Mouse (Mus musculus): ENCODE results near the gene Bcl2. TPM values are rescaled to one million over a fixed set of nuclear protein-coding genes. Genes with fewer than 3 reads are reported as not detected.
"Not testable (repeated sequence)": the region's sequence is repeated elsewhere in the genome, so short reads cannot be mapped to it uniquely, and the experiment has no call there.

Bcl2 gene
- polyA plus RNA-seq, 1 experiment from 2014 or later, result 10.1 TPM

- H3K9ac ChIP-seq (ENCODE audit: low read length), result no peak overlapping the region
- no peak overlapping the region for H3K4me2 ChIP-seq (ENCODE audit: low read depth, severe bottlenecking)
- H3K4me1 ChIP-seq (ENCODE audit: control insufficient read depth, insufficient read depth, low read length), result no peaks in the 10 kb centered on the region
- H3K36me3 ChIP-seq (ENCODE audit: control insufficient read depth, insufficient read depth, low read length), result no peaks in the 10 kb centered on the region
- no peak overlapping the region for H3K27ac ChIP-seq (replicated peaks; ENCODE audit: low read depth, low read length)
- ATAC-seq (ENCODE audit: insufficient number of reproducible peaks, low FRiP score, low TSS enrichment, low read depth) (no peak), DNase-seq (ENCODE audit: low spot score) (no peak)
- no peaks in the 10 kb centered on the region for H3K27me3 ChIP-seq (ENCODE audit: control insufficient read depth, insufficient read depth, low read length)
- no peaks in the 10 kb centered on the region for H3K9me3 ChIP-seq (ENCODE audit: control insufficient read depth, low read length)
- no peak overlapping the region for H3K4me3 ChIP-seq (ENCODE audit: low read depth, low read length)
- 80% methylated on average over 1 of the region's 1 CpGs for WGBS
These were observed 175.0 kb downstream of the Bcl2 start for GRCm38 (mm10) chr1:106539029-106539428.

DNA sequence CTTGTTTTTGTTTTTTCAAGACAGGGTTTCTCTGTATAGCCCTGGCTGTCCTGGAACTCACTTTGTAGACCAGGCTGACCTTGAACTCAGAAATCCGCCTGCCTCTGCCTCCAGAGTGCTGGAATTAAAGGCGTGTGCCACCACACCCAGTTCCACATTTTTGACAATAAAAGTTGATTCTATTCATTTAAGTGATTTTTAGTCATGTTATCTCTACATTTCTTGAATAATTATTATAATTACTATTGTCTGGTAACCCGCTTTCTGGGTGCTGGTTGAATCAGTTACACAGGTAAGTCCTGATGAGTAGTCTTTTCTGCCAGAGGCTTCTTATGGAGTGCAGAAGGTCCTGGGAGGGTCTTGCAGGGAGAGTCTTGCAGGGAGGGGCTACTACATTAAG is 179.2 kb downstream of the Bcl2 start:
- not testable (repeated sequence) for H3K4me1 ChIP-seq (ENCODE audit: control insufficient read depth, insufficient read depth, low read length); DNase-seq (ENCODE audit: low spot score); H3K9me3 ChIP-seq (ENCODE audit: control insufficient read depth, low read length); H3K4me3 ChIP-seq (ENCODE audit: low read depth, low read length); H3K4me2 ChIP-seq (ENCODE audit: low read depth, severe bottlenecking); H3K27ac ChIP-seq (replicated peaks; ENCODE audit: low read depth, low read length); H3K27me3 ChIP-seq (ENCODE audit: control insufficient read depth, insufficient read depth, low read length); H3K36me3 ChIP-seq (ENCODE audit: control insufficient read depth, insufficient read depth, low read length); ATAC-seq (ENCODE audit: insufficient number of reproducible peaks, low FRiP score, low TSS enrichment, low read depth); H3K9ac ChIP-seq (ENCODE audit: low read length)
- 90% methylated on average over 3 of the region's 3 CpGs for WGBS

DNA sequence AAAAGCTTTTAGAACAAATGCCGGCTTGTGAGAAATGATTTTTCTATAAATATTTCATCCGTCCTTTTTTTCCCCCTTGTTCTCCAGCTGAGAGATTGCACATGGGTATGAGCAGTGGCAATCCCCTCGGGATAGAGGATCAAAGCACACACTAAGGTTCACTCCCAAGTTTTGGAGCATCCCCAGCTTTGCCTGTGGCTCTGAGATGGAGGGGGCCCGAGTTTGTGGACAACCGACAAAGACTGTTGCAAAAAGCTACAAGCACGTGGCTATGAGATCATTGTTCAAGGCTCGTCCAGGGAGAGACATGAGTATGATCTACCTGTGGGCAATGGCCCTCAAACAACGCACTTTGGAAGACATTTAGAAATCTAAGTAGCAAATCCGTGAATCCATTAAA is 184.5 kb downstream of the Bcl2 start:
- Histone ChIP-seq H3K4me2 (ENCODE audit: low read depth, severe bottlenecking) (no peak overlapping the region), H3K9me3 (ENCODE audit: control insufficient read depth, low read length) (no peaks in the 10 kb centered on the region), H3K4me1 (ENCODE audit: control insufficient read depth, insufficient read depth, low read length) (no peaks in the 10 kb centered on the region), H3K4me3 (ENCODE audit: low read depth, low read length) (no peak overlapping the region), H3K9ac (ENCODE audit: low read length) (no peak overlapping the region), H3K27ac (replicated peaks; ENCODE audit: low read depth, low read length) (no peak overlapping the region), H3K36me3 (ENCODE audit: control insufficient read depth, insufficient read depth, low read length) (no peaks in the 10 kb centered on the region), H3K27me3 (ENCODE audit: control insufficient read depth, insufficient read depth, low read length) (no peaks in the 10 kb centered on the region)
- DNase-seq (ENCODE audit: low spot score) (no peak), ATAC-seq (ENCODE audit: insufficient number of reproducible peaks, low FRiP score, low TSS enrichment, low read depth) (no peak)
- 92% methylated on average over 9 of the region's 9 CpGs for WGBS

- no peaks in the 10 kb centered on the region for H3K36me3 ChIP-seq (ENCODE audit: control insufficient read depth, insufficient read depth, low read length)
- no peaks in the 10 kb centered on the region for H3K27me3 ChIP-seq (ENCODE audit: control insufficient read depth, insufficient read depth, low read length)
- no peak overlapping the region for H3K4me3 ChIP-seq (ENCODE audit: low read depth, low read length)
- ATAC-seq (ENCODE audit: insufficient number of reproducible peaks, low FRiP score, low TSS enrichment, low read depth) (no peak), DNase-seq (ENCODE audit: low spot score) (no peak)
- H3K9ac ChIP-seq (ENCODE audit: low read length), result no peak overlapping the region
- no peak overlapping the region for H3K27ac ChIP-seq (replicated peaks; ENCODE audit: low read depth, low read length)
- no peaks in the 10 kb centered on the region for H3K4me1 ChIP-seq (ENCODE audit: control insufficient read depth, insufficient read depth, low read length)
- no peak overlapping the region for H3K4me2 ChIP-seq (ENCODE audit: low read depth, severe bottlenecking)
- 62% methylated on average over 1 of the region's 1 CpGs for WGBS
- H3K9me3 ChIP-seq (ENCODE audit: control insufficient read depth, low read length), result no peaks in the 10 kb centered on the region
These were observed 186.5 kb downstream of the Bcl2 start for GRCm38 (mm10) chr1:106527537-106527936.

- Histone ChIP-seq H3K4me2 (ENCODE audit: low read depth, severe bottlenecking) (no peak overlapping the region), H3K27me3 (ENCODE audit: control insufficient read depth, insufficient read depth, low read length) (no peaks in the 10 kb centered on the region), H3K9ac (ENCODE audit: low read length) (no peak overlapping the region), H3K4me1 (ENCODE audit: control insufficient read depth, insufficient read depth, low read length) (no peaks in the 10 kb centered on the region), H3K9me3 (ENCODE audit: control insufficient read depth, low read length) (no peaks in the 10 kb centered on the region), H3K27ac (replicated peaks; ENCODE audit: low read depth, low read length) (no peak overlapping the region), H3K36me3 (ENCODE audit: control insufficient read depth, insufficient read depth, low read length) (no peaks in the 10 kb centered on the region), H3K4me3 (ENCODE audit: low read depth, low read length) (no peak overlapping the region)
- DNase-seq (ENCODE audit: low spot score), result no peak
- 94% methylated on average over 7 of the region's 7 CpGs for WGBS
- ATAC-seq (ENCODE audit: insufficient number of reproducible peaks, low FRiP score, low TSS enrichment, low read depth), result no peak
These were observed 187.3 kb downstream of the Bcl2 start for GRCm38 (mm10) chr1:106526751-106527150.

GRCm38 (mm10) chr1:106526112-106526511 is 188.0 kb downstream of the Bcl2 start:
- H3K27ac ChIP-seq (replicated peaks; ENCODE audit: low read depth, low read length), result no peak overlapping the region
- H3K4me2 ChIP-seq (ENCODE audit: low read depth, severe bottlenecking), result no peak overlapping the region
- WGBS, result 86% methylated on average over 3 of the region's 3 CpGs
- no peak overlapping the region for H3K4me3 ChIP-seq (ENCODE audit: low read depth, low read length)
- no peaks in the 10 kb centered on the region for H3K36me3 ChIP-seq (ENCODE audit: control insufficient read depth, insufficient read depth, low read length)
- no peak for DNase-seq (ENCODE audit: low spot score)
- H3K9ac ChIP-seq (ENCODE audit: low read length), result no peak overlapping the region
- no peaks in the 10 kb centered on the region for H3K4me1 ChIP-seq (ENCODE audit: control insufficient read depth, insufficient read depth, low read length)
- H3K9me3 ChIP-seq (ENCODE audit: control insufficient read depth, low read length), result no peaks in the 10 kb centered on the region
- ATAC-seq (ENCODE audit: insufficient number of reproducible peaks, low FRiP score, low TSS enrichment, low read depth), result no peak
- H3K27me3 ChIP-seq (ENCODE audit: control insufficient read depth, insufficient read depth, low read length), result no peaks in the 10 kb centered on the region

DNA sequence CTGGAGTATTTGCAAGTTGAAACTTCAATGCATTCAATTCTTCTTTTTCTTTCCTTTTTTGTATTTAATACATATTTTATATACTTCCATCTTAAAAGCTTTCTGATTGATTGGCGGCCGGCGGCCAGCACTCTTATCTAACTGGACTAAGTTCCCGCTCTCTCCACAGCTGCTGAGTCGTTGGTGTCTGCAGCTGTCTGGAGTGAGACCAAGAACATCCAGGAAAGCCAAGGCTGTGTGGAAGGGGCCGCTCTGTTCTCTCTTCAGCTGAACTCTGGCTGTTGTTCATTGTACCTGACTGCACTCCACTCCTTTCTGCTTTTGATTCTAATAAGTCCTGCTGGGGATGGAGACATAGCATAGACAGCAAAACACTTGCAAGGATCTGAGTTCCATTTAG is 190.3 kb downstream of the Bcl2 start:
- Histone ChIP-seq H3K27me3 (ENCODE audit: control insufficient read depth, insufficient read depth, low read length) (no peaks in the 10 kb centered on the region), H3K4me1 (ENCODE audit: control insufficient read depth, insufficient read depth, low read length) (no peaks in the 10 kb centered on the region), H3K4me3 (ENCODE audit: low read depth, low read length) (no peak overlapping the region), H3K36me3 (ENCODE audit: control insufficient read depth, insufficient read depth, low read length) (no peaks in the 10 kb centered on the region), H3K9ac (ENCODE audit: low read length) (no peak overlapping the region), H3K9me3 (ENCODE audit: control insufficient read depth, low read length) (no peaks in the 10 kb centered on the region), H3K27ac (replicated peaks; ENCODE audit: low read depth, low read length) (no peak overlapping the region), H3K4me2 (ENCODE audit: low read depth, severe bottlenecking) (no peak overlapping the region)
- 88% methylated on average over 6 of the region's 6 CpGs for WGBS
- ATAC-seq (ENCODE audit: insufficient number of reproducible peaks, low FRiP score, low TSS enrichment, low read depth) (no peak), DNase-seq (ENCODE audit: low spot score) (no peak)

DNA sequence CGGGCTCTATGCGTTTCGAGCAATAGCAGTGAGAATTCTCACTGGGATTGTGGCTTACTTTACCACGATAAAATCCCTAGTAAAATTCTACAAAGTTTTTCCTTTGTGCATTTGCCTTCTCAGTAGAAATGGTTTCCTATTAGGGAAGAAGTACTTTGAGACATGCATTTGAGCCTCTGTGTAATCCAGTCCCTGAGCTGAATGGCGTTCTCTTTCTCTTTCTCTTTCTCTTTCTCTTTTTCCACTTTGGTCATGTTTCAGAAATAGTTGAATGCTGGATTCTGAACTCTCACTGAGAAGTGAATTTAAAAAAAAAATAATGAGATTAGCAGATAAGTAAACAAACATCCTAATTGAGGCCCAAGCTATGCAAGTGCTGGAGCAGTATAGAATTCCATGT is 191.1 kb downstream of the Bcl2 start:
- 87% methylated on average over 5 of the region's 5 CpGs for WGBS
- Histone ChIP-seq H3K4me1 (ENCODE audit: control insufficient read depth, insufficient read depth, low read length) (no peaks in the 10 kb centered on the region), H3K9me3 (ENCODE audit: control insufficient read depth, low read length) (no peaks in the 10 kb centered on the region), H3K36me3 (ENCODE audit: control insufficient read depth, insufficient read depth, low read length) (no peaks in the 10 kb centered on the region), H3K27ac (replicated peaks; ENCODE audit: low read depth, low read length) (no peak overlapping the region), H3K4me2 (ENCODE audit: low read depth, severe bottlenecking) (no peak overlapping the region), H3K4me3 (ENCODE audit: low read depth, low read length) (no peak overlapping the region), H3K27me3 (ENCODE audit: control insufficient read depth, insufficient read depth, low read length) (no peaks in the 10 kb centered on the region), H3K9ac (ENCODE audit: low read length) (no peak overlapping the region)
- ATAC-seq (ENCODE audit: insufficient number of reproducible peaks, low FRiP score, low TSS enrichment, low read depth), result no peak
- no peak for DNase-seq (ENCODE audit: low spot score)

DNA sequence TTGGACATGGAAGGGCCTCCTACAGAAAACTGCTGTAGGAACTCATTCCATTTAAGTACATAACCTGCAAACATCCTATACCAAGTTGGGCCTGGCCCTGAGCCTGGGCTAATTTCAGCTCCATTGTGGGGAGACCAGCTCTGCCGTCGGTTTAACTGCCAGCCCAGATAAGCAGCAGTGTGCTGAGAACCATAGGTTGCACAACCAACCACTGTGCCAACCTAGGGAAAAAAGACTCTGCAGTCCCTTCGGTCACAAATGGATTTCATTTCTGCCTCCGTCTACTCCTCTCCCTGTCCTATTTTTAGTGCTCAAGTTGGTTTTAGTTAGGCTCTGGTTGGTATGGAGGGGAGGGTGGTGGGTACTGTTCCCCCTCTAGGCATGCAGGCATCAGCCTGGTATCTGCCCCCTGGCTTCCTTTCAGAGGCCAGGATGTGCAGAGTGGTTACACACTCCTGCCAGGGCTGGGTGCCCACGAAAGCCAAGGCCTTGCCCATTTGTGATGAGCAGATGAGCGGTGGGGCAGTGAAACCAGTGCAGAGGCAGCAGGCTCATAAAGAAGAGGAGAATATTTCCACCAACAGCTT is 196.4 kb downstream of the Bcl2 start:
- H3K36me3 ChIP-seq (ENCODE audit: control insufficient read depth, insufficient read depth, low read length), result no peaks in the 10 kb centered on the region
- H3K27ac ChIP-seq (replicated peaks; ENCODE audit: low read depth, low read length), result no peak overlapping the region
- H3K9me3 ChIP-seq (ENCODE audit: control insufficient read depth, low read length), result no peaks in the 10 kb centered on the region
- DNase-seq (ENCODE audit: low spot score) (no peak), ATAC-seq (ENCODE audit: insufficient number of reproducible peaks, low FRiP score, low TSS enrichment, low read depth) (no peak)
- H3K4me3 ChIP-seq (ENCODE audit: low read depth, low read length), result no peak overlapping the region
- no peak overlapping the region for H3K4me2 ChIP-seq (ENCODE audit: low read depth, severe bottlenecking)
- H3K4me1 ChIP-seq (ENCODE audit: control insufficient read depth, insufficient read depth, low read length), result no peaks in the 10 kb centered on the region
- WGBS, result 93% methylated on average over 6 of the region's 6 CpGs
- no peak overlapping the region for H3K9ac ChIP-seq (ENCODE audit: low read length)
- no peaks in the 10 kb centered on the region for H3K27me3 ChIP-seq (ENCODE audit: control insufficient read depth, insufficient read depth, low read length)
